Mouse (Mus musculus) spleen, postnatal 4 days (tissue): ENCODE measurements at regions not wholly inside any gene's neighbourhood (a gene's known extent, or its start where the extent isn't known, plus 50 kb on each side); places are given as distances from the start of the nearest gene placed in this dataset.

Experiments
- DNase-seq, 2 experiments: peaks; one replicate each; pipeline ENCODE4 v3.0.0; 2022; ENCODE audit warnings: low spot score in 2 of 2

- no peak for DNase-seq
These were observed 441.5 kb downstream of the Ebf1 start for GRCm38 (mm10) chr11:45058658-45059057.

DNA sequence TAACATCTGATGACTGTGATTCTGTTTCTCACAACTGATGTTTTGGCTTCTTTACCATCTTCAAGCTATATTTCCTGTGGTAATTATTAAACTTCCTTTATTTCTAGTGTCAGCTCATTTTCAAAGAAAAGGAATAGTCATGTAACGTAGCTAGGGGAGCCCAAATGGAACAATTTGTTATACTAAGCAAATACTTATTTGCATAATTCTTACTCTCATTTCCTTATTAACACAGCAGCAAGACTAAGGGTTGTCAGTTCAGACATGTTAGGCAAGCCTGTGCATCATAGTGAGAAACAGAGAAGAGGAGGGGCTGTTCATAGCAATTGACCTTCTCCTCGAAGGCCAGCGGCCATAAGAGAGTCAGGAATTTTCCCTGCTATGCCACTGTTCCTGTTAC is 449.5 kb downstream of the Ebf1 start:
- no peak for DNase-seq

- DNase-seq, result no peak
These were observed 453.2 kb downstream of the Ebf1 start for GRCm38 (mm10) chr11:45070280-45070679.

- DNase-seq, result no peak
These were observed 454.1 kb downstream of the Ebf1 start for GRCm38 (mm10) chr11:45071195-45071594.

DNA sequence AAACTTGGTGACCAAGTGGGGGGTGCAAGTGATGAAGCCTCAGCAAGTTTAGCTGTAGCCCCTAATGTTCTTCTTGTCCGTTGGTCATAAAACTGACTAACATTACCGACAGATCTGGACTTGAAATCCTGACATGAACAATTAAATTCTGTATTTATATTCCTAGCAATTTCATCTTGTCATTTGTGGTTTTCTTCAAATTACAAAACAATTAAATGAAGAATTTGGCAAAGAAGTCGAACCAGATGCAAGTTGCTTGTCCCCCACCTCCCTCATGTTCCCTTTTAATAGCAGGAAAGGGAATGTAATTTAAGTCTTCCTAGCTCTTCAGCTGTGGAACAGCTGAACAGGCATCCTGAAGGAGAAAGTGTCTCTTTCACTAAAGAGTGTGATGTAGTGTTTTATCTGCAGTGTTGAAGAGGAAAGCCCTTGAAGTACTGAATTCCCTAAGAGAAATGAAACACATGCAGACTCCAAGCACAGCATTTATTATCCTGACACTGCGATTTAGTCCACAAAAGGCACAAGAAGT is 467.5 kb downstream of the Ebf1 start:
- DNase-seq, result no peak

DNA sequence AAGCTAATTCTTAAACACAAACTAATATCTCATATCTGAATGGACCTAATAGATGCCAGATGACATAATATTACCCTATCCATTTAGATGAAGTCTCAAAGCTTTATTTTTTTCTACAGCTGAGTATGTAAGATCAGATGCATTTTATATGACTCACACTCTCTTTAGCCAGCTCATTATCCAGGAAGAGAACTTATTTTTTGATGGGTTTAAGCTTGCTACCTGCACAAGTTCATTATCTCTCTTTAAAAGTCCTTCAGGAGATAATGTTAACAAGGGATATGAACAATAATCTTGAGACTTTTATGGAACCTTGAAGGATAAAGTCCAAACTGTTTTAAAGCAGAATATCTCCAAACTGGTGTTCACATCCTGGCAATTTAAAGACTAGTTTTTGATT is 468.0 kb downstream of the Ebf1 start:
- no peak for DNase-seq

DNA sequence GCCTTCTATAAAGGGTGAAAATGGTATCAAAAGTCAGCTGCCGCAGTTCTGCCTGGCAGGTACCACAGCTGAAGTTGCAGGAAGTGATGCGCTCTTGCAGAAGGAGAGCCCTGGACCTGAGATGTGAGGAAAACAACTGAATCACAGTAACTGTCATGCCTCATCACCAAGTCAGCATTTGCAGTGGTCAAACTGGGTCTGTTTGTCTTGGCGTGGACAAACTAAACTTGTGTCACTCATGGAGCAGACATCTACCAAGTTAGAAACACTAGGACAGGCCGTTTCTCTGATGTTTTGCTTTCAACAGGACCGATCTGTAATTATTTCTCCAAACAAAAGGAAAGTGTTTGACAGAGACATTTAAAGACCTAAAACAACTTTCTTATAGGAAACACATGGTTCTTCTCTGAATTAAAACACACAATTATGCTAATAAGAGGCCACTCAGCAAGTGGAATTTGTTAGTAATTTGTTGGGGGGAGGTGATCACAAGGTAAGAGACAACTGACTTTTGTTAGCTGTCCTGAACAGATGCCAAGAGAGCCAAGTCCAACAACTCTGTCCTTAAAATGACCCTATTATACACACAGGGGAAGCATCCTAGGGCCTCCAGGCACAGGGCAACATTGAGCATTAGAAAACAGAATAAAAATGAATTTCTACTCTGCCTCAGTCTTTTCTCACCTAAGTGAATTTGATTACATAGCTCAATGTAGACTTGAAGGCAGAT is 470.2 kb downstream of the Ebf1 start:
- no peak for DNase-seq

- no peak for DNase-seq
These were observed 471.2 kb downstream of the Ebf1 start for GRCm38 (mm10) chr11:45088286-45088685.

DNA sequence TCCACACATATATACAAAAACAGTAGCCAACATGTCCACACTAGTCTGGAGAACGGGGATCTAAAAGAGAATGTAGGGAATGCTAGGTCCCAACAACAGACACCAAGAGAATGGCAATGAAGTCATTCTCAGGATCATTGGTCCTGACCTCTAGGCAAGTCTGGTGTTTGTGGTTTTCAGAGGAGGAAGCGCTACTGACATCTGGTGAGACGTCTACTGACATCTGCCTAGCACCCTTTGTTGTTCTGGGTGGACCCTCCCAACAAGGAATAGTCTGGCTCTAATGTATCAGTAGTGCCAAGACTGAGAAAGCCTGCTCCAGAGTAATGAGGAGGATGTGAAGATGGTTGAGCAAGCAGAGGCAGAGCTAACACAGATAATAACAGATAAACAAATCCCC is 472.4 kb downstream of the Ebf1 start:
- DNase-seq, result no peak

GRCm38 (mm10) chr11:45103498-45104336 is 486.6 kb downstream of the Ebf1 start:
- no peak for DNase-seq

DNA sequence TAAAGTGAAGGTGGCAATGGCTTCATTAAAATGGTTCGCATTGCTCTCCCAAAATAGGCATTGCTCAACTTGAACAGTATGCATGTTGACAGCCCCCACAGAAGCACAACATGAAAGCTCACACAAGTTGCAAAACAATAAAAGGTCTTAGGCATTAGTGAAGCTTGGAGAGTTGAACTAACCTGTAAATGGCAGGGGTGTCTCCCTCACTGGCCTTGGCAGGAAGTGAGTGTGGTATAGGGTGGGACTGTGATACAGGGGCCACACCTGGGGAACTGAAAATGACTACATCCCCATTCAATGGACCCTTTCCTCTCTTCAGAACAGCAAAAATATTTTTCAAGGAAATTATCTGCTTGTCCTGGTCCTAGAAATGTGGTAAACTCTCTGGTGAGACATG is 499.6 kb downstream of the Ebf1 start:
- peak in 1 of 2 experiments; percentile 30 for DNase-seq

DNA sequence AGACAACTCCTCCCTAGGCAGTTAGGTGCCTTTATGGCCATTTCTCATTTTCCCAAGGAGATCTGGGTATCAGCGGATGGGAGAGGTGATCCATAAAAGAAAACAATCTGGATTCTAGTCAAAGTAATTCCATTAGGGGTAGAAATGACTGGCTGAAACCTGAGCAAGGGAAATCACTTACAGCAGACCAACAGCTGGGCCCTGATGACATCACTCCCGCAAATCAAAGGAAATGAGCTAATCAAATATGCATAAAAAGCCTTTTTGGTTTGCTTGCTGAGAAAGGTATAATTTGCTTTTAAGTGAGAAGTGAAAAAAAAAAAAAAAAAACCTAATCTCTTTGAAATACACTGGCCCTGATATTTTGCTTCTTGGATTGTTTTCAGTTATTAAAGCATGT is 506.2 kb downstream of the Ebf1 start:
- no peak for DNase-seq

DNA sequence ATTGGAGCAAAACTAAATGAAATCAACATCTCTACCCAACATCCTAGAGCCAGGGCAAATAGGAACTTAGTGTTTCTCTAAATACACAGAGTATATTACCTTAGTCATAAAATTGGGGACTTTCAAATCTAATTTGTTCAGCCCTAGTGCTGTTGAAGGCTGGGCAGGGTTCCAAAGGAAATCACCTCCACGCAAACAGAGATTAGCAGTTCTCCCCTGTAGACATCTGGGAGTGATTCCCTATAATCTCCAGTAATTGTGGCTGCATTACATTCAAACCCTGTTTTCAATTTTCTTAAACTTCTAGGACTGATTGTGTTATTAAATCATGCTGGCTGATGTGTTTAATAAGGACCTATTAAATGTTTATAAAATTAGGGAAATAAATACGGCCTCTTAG is 519.7 kb downstream of the Ebf1 start:
- DNase-seq, result no peak

DNA sequence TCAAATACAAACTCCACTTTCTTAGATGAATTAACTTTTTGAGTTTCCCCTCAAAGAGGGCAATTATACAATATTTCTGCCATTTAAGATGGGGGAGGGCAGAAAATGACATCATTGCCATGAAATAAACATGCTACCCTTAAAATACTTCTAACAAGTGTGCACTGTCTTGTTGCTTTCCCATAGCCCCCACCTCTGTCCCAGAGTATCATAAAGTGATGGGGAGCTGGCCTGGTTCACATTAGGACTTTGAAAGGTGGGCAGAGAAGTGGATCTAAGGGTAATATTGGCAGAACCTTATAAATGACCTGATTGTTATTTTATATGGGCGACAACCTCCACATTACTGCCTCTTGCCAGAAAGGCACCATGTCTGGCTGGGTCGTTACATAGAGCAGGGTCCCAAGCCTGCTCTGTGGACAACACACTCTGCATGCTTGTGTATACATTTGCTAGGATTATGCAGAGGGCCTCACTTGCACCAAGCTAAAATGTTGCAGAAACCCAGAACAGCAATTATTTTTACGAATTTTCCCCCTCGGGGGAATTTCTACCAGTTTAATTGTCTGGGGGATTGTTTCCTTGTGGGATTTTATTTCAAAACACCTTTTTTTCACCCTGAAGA is 521.3 kb downstream of the Ebf1 start:
- no peak for DNase-seq

- no peak for DNase-seq
These were observed 523.4 kb downstream of the Ebf1 start for GRCm38 (mm10) chr11:45140490-45140889.

DNA sequence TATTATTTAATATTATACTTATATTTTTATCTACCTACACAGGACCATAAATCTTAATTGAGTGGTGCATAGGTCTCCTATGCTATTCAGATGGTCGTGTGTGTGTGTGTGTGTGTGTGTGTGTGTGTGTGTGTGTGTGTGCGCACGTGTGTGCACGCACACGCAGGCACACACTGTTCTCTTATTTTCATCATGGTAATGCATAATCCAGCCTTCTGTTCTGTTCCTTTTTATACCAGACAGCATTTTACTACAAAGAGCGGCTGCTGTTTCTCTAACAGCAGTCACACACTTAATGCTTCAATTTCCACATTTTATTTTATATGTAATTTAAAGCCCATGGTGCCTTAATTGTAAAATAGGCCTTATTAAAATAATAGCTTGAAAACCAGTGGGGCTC is 537.0 kb downstream of the Ebf1 start:
- DNase-seq, result no peak

DNA sequence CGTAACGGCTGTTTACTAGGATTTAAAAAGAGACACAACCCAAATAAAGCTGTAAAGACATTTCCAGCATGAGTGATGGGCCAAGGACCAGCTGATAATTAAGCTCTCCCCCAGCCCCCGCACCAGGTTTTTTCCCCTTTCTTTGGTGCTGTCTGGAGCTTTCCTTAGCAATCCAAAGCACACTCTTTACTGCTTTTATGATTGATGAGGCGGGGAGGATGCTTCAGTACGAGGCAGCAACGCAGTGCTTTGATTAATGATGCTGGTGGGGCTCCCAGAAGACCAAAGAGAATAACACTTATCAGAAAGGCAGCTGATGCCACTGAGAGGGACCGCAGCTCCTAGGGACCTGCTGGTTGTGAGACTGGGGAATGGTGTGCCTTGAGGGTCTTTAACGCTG is 537.4 kb downstream of the Ebf1 start:
- DNase-seq, result no peak

- peak in 1 of 2 experiments; percentile 18 for DNase-seq
These were observed 538.7 kb downstream of the Ebf1 start for GRCm38 (mm10) chr11:45155782-45156181.

GRCm38 (mm10) chr11:45158282-45158681 is 541.2 kb downstream of the Ebf1 start:
- DNase-seq, result no peak

GRCm38 (mm10) chr11:45160871-45161270 is 543.8 kb downstream of the Ebf1 start:
- peak in 1 of 2 experiments; percentile 25 for DNase-seq

GRCm38 (mm10) chr11:45173546-45173945 is 556.4 kb downstream of the Ebf1 start:
- no peak for DNase-seq

DNA sequence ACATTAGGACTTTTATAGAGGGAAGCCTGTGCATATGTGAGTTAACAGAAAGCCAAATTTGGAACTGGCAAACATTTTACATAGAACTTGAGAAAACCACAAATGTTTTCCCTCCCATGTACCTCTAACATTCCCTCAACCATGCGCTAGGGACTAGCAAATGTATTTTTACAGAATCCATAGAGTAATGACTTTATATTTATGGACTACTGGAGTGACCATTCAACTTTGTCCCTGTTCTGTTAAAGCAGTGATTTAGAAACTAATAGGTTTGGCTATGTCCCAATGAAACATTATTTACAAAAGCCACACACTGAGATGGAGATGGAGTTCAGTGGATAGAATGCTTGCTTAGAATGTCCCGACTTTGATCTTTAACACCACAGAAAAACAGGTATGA is 557.0 kb downstream of the Ebf1 start:
- no peak for DNase-seq
